Mouse (Mus musculus) naive thymus-derived CD4-positive, alpha-beta T cell, adult 5 months (primary cell): Measurements from ENCODE around the gene Gm17027. TPM values are rescaled to one million over a fixed set of nuclear protein-coding genes. Genes with fewer than 3 reads are reported as not detected.

Experiments
- polyA plus RNA-seq: library from polyadenylated mRNA; unstranded; fragments of 100-300 nt; shearing (Covaris generic); gene quantifications from one replicate; pipeline ENCODE4 v1.2.1, GENCODE M21; 2017

The Gm17027 gene
- polyA plus RNA-seq, result not detected

GRCm38 (mm10) chr14:42162522-42162921 is at the start of gene Gm17027:
Gm17027 (minus strand) TSS chr14:42162622.

GRCm38 (mm10) chr14:42190691-42191090 is 28.3 kb upstream of the Gm17027 start, which contains the start of gene Gm3573:
Gm3573 (minus strand) TSS chr14:42190791.

DNA sequence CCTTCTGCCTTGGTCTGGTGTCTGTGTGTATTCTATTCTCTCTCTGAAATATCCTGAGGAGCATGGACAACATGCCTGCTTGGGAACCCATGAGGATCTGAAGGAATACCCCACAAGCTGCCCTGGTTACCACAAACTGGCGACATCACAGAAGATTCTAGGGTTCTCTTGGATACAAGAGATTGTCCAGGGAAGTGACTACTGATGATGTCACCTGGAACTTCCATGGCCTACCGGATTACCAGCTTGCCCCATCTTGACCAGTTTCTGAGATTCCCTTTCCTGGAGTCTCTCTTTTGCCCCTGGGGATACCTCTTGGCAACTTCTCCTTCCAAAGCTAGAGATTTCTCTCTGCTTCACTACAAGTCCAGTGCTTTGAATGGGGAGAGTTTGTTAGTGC is 45.2 kb downstream of the Gm17027 start, which contains the start of gene Gm7951:
Gene Gm7951 (minus strand): TSS at position 101 of the 400 bp plus-strand sequence.

Other genes starting within 250 kb of the Gm17027 start
- not detected for gene 1700049E17Rik1, start 237.7 kb downstream of the Gm17027 start, polyA plus RNA-seq
- not detected for gene 1700024B05Rik, start 218.6 kb downstream of the Gm17027 start, polyA plus RNA-seq
- not detected for gene Gm6401, start 194.7 kb downstream of the Gm17027 start, polyA plus RNA-seq
- gene Gm3543, start 179.3 kb downstream of the Gm17027 start, polyA plus RNA-seq, result not detected
- gene Gm7951, start 45.3 kb downstream of the Gm17027 start, polyA plus RNA-seq, result not detected
- not detected for gene Gm3573, start 28.2 kb upstream of the Gm17027 start, polyA plus RNA-seq
- gene Gm17026, start 97.4 kb upstream of the Gm17027 start, polyA plus RNA-seq, result not detected
- not detected for gene Gm9611, start 134.7 kb upstream of the Gm17027 start, polyA plus RNA-seq
- gene Gm7995, start 147.6 kb upstream of the Gm17027 start, polyA plus RNA-seq, result not detected